Mouse (Mus musculus): ENCODE measurements at regions not wholly inside any gene's neighbourhood (a gene's known extent, or its start where the extent isn't known, plus 50 kb on each side); places are given as distances from the start of the nearest gene placed in this dataset.
"Not testable (repeated sequence)": the region's sequence is repeated elsewhere in the genome, so short reads cannot be mapped to it uniquely, and the experiment has no call there.

DNA sequence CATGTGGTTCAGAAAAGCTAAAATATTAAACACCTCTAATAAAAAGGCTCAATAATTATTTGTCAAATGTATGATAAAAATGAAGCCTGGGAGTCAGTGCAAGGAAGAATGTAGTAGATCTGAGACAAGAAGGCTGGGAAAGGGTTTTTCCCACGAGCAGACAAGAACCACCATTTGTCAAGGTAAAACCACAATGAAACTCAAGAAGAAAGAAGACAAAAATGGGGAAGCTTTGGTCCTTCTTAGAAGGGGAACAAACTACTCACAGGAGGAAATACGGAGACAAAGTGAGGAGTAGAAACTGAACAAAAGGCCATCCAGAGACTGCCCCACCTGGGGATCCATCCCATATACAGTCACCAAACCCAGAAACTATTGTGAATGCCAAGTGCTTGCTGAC, 420.0 kb downstream of the Hs3st1 start:
- no peak for DNase-seq (ENCODE audit: low spot score in 2 of 2)

DNA sequence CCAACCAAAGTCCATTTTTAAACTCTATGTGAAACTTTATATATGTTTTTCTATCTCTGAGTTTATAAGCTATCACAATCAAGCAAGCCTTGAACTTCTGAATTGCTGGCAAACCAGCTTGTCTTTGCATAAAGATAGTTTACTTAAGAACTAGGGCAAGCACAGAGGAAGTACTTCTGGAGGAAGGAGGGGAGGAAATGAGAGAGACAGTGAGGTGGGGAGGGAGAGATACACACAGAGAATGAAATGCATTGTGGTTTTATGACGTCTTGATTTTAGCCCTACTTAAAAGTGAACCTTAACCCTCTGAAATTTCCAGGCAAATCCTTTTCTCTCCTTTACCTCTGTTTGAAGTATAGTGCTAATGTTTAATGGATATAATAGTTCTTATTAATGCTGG, 421.0 kb downstream of the Hs3st1 start:
- no peak for DNase-seq (ENCODE audit: low spot score in 2 of 2)

DNA sequence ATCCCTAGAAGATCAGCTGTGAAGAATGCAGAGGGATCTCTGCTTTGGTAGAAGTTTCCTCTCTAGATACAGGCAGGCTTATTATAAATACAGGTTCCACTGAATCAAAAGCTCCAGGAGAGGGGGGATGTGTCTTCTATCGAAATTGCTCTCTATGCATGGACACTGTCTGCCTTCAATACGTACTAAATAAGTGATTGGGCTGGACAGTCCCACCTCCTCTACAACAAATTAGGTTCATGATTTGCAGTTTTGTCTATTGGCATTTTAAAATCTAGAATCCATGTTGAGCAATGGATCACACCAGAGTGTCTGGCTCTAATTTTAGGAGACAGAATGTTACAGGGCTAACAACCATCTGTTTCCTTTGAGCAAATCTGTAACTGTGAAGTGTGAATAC, 429.9 kb downstream of the Hs3st1 start:
- peak in 1 of 2 experiments; percentile 10 for DNase-seq (ENCODE audit: low spot score in 2 of 2)

DNA sequence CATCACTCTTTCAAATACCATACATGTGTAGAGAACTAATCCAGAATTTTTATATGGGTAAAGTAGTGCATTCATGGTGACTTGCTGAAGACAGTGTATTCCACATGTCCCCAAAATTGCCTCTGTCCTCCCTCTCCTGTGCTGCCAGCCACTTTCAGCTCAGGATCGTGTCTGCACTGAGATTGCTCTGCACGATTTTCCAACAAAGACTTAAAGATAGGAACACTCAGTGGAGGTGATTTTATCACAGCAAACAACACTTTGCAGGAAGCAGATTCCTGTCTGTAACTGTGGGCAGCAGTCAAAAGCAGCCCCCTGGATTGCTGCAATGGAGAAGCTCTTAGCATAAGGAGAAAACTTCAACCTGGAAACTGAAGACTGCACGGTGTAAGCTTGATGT, 438.8 kb downstream of the Hs3st1 start:
- no peak for DNase-seq (ENCODE audit: low spot score in 2 of 2)

DNA sequence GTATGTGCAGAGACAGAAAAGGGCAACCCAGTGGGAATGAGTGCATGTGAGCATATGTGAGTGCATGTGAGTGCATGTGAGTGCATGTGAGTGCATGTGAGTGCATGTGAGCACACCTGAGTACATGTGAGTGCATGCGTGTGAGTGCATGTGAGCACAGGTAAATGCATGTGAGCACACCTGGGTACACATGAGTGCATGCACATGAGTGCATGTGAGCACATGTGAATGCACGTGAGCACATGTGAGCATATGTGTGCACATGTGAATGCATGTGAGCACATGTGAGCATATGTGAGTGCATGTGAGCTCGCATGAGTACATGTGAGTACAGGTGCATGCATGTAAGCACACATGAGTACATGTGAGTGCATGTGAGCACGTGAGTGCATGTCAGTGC, 434.6 kb upstream of the Clnk start:
- DNase-seq (ENCODE audit: low spot score in 2 of 2), result no peak

DNA sequence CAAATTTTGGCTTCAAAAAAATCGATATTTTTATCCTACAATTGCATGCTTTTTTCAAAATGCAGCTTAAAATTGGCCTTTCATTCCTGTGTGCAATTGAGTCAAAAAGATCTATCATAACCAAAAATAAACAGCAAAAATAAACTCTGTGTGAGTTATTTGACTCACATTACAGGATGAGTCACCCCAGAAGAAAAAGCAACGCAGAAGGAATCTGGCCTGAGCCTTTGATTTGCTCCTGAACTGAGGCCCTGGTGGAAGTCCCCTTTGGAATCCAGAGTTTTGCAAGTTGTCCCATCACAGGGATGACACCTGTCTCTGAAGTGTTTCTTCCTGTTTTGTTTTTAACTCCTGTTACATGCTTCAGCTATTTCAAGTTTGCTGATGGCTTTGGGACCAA, 429.2 kb upstream of the Clnk start:
- DNase-seq (ENCODE audit: low spot score in 2 of 2), result no peak

DNA sequence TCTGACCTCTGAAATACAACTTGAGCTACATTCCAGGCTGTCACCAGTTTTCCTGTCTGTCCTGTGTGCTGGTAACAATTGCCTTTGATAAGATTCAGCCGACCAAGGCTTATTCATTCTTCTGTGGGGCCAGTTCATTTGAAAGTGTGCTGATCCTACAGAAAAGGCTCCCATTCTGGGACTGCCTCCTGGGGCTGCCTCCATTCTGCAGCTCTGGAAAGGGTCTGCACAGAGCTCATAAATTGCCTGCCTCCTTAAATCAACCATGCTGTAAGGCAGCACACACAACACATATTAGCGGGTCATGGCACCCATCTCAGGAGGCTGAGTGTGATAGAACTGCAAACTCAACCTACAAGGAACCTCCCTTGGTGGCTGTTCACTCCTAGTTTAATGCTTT, 416.2 kb upstream of the Clnk start:
- DNase-seq (ENCODE audit: low spot score in 2 of 2), result no peak

DNA sequence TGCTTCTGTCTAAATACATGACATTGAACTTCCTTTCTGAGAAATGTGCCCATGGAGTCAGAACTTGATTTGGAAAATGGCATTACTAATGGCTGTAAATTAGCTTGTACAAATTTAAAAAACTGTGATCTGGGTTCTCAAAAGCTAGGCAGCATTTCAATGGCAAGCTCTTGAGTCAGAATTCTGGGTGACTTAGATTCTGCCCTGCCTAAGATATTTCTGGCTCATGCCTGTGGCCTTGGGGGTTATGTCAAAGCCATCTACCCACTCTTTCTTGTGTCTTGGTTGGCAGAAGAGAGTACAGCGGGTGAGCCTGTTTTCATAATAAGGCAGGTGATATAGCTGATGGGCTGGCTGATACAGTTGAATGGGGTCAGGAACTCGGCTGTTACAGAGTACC, 404.4 kb upstream of the Clnk start:
- no peak for DNase-seq (ENCODE audit: low spot score in 2 of 2)

DNA sequence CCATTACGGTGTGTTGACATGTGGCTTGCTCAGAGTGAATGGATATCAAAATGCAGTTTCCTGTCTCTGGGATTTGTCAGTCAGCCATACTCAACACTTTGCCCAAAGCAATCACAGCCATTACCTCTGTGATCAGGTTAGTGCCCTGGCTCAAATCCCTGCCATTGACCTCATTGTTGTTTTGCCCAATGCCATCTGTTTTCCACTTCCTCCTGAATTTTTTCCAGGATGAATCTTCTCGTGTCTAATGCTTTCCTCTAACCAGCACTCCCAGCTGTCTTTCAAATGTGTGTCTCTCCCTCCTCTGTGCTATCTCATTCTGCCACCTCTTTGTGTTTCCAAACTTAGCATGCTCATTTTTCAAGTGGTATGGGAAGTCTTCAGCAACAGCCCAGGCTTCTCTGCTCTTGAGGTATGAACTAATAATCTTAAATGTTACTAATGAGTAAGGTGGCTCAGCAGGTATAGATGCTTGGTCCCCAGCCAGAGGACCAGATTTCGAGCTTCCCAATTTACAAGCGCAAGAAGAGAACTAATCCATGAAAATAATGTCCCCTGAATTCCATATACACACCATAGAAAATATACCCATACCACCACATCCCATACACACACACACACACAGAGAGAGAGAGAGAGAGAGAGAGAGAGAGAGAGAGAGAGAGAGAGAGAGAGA, 397.2 kb upstream of the Clnk start:
- no peak for DNase-seq (ENCODE audit: low spot score in 2 of 2)

DNA sequence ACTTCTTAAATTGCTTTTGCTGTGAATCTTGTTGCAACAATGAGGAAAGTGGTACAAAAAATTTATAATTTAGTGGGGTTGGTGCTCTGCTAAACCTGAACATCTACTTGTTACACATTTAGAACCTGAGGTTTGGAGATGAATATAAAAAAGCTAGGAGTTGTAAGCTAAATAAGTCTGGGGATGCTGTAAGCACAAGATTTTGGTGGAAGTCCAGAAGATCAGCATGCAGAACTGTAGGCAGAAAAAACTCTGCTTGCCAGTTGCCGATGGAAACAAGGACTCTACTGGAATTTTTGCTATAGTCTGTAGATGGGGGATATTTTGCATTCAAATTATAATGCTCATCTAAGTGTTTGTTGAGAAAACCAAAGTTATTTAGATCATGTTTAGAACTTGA, 390.5 kb upstream of the Clnk start:
- no peak for DNase-seq (ENCODE audit: low spot score in 2 of 2)

DNA sequence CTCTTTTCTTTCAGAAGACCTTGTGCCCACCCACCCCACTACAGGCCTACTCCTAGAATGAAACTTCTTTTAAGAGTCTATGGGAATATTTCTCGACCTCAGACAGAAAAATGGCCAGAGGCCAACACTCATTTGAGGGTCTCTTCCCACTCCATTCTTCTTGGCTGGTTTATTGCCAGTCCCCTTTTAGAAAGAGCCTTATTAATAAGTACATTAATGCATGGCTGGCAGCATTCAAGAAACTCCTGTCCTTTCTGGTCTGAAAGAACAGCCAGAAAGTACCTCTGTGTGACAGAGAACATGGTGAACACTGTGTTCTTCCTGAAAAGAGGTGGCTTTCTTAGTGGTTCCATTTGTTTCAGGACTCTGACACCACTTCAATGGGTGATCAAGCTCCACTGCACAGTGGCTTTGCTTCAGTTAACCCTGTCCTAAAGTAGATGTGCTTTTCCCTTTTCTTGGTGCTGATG, 384.1 kb upstream of the Clnk start:
- no peak for DNase-seq (ENCODE audit: low spot score in 2 of 2)

DNA sequence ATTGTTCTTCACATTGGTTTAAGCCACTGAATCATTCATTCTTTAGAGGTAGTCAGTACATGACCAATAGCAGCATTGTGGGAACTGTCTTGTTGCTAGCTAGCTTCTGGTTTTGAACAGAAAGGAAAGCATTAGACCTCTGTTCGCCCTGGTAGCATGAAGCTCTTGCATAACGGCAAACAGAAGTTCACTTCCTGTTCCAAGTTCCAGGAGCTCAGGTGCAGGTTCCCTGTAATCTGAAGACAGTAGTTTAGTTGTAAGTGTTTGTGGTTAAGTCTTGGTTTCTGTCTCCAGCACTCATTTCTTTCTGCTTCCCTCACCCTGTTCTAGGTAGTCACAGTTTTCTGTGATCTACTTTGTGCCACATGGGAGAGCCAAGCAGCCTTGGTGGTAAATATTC, 381.1 kb upstream of the Clnk start:
- no peak for DNase-seq (ENCODE audit: low spot score in 2 of 2)

DNA sequence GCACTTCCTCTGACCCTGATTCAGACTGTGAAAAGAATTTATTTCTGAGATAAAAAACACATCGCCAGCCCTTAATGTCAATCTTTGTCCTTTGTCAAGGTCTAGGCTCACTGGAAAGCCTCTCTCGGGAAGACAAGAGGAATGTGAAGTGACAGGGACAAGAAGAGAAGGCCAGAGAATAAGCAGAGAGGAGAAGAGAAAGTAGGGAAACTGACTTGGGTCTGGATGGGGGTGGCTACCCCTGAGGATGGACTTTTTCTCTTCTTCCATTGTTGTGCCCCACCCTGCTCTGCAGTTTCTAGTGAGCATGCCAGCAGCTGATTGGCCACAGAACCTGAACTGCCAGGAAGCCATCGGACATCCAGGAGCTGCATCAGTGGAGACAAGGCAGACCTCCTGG, 375.6 kb upstream of the Clnk start:
- no peak for DNase-seq (ENCODE audit: low spot score in 2 of 2)

DNA sequence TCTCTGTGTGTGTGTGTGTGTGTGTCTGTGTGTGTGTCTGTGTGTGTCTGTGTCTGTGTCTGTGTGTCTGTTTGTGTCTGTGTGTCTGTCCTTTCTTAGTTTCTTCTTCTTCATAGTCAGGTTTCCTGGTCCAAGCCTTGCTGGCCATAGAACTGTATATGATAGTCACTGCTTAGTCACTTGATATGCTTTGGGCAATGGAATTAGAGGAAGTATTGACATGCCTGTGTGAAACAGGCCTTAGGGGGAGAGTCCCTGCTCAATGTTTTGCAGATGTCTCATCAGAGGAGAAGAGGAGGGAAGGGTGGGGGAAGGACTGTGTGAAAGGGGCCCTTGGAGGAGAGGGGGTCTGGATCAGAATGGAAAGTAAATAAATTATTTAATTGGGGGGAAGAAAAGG, 374.4 kb upstream of the Clnk start:
- DNase-seq (ENCODE audit: low spot score in 2 of 2), result no peak

DNA sequence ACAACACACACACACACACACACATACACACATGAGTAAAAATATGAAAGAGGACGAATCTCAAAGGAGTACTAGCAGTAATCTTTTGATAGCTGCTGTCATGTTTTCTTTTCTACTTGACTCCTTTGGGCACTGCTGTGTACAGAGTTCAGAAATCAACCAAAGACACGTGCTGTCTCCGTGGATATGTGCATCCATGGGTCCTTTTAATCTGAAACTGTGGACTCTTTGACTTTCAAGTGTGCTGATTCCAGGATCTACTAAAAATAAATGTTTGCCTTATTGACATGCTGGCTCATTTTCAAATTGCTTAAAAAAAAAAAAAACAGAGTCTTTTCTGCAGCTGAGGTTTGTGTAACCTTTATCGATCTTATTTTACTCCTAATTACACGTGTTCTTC, 343.1 kb upstream of the Clnk start:
- DNase-seq (ENCODE audit: low spot score in 2 of 2), result no peak

DNA sequence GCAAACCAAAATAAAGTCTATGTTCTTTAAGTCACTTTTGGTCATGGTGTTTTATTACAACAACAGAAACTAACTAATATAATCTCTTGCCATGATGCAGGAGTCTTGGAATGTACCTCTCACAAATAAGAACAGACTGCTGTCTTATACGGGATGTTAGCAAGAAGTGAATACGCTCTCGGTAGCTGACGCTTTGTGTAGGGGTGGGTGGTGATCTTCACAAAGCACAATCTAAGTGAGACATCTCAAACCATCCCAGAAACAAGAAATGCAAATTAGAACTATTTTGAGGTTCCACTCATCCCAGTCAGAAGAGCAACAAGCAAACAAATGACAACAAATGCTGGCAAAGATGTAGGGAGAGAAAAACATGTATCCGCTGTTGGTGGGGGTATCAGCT, 339.7 kb upstream of the Clnk start:
- no peak for DNase-seq (ENCODE audit: low spot score in 2 of 2)

DNA sequence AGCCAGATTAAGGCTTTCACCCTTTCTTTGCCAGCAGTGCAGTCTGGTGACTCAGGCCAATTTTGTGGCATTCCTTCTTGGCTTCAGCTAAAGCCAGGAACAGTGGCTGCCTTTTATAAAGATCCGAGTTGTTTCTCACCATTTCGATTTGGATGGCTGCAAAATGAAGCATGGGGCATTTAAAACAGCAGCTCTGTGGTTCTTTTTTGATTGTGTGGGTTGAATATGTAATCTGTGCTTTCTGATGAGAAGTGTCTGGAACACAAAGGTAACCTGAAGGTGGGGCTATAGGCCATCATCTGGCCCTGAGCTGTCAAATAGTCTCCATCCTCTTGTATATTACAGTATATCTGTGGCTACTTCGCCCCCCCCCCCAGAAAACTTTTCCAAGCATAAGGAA, 338.4 kb upstream of the Clnk start:
- no peak for DNase-seq (ENCODE audit: low spot score in 2 of 2)

DNA sequence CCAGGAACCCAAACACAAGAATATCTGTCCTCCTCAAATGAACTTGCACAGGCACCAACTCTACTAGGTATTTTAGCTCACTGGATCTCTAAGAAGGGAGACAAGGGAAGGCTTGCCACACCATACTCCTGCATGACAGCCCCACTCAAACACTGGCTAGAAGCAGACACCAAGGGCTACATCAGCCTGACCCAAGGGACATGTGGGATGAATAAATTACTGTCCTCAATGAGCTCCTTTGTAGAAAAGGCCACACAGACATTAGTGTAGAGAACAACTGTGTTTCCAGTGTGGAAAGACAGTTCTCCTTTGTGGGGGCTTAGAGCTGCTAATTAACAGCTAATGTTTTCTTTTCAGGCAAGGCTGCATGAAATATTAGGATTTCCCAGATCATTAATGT, 335.9 kb upstream of the Clnk start:
- DNase-seq (ENCODE audit: low spot score in 2 of 2), result no peak

DNA sequence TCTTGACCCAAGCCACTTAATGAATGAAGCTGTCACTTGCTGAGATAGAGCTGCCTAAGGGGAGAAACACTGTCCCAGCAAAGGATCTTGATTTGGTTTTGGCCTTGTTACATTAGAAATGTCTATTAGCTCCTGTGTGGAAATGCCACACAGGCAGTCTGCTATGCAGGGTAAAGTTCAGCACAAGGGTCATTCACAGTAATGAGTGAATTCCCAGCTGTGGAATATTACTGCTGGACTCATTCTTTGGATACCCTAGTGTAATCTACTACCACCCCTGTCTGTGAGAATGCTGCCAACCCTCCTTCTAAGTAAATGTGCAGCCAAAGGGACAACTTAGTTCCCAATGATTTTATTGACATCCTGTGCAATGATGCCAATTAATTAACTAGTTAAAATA, 322.2 kb upstream of the Clnk start:
- DNase-seq (ENCODE audit: low spot score in 2 of 2), result no peak

DNA sequence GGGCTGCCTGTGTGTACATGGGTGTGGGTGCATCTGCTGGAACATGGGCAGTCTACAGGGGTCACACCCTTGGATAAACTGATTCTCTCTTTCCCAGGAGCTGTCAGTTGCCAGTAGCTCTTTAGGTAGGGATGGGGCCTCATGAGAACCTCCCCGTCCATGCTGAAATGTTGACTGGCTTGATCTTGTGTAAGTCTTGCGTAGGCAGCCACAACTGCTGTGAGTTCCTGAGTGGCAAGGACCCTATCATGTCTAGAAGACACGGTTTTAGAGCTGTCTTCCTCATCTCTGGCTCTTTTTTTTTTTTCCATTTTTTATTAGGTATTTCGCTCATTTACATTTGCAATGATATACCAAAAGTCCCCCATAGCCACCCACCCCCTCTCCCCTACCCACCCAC, 314.5 kb upstream of the Clnk start:
- not testable (repeated sequence) for DNase-seq (ENCODE audit: low spot score in 2 of 2)

DNA sequence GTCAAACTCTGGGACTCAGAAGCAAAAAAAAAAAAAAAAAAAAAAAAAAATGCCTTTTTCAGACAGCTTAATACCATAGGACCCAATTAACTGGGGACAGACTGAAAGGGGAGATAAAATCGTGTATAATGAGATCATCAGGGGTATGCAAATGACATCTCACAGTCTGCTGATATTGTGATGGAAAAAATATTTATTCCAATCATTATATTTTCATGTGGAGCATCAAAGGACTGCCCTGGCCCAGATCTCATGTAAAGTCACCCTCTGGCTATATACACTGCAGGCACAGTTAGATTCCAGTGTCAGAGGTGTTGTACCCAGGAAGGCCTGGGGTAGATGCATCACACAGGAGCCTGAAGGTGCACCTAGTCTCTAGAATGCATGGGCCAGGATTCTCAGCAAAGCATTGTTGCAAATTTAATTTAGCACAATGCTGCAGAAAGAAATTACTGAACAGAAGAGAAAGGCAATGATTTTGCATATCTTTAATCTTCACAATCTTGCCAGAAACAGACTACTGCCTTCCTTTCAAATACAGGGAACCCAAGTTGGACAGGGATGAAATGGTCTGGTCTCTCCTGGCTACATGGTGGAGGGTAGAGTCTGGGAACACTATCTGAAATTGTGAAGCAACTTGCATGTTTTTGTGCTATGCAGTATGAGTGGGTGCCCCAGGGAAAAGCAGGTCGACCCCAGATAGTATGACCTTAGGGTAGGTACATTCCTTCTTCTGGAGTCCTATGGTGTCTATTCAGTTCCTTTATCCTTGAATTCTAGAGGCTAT, 305.2 kb upstream of the Clnk start:
- no peak for DNase-seq (ENCODE audit: low spot score in 2 of 2)

DNA sequence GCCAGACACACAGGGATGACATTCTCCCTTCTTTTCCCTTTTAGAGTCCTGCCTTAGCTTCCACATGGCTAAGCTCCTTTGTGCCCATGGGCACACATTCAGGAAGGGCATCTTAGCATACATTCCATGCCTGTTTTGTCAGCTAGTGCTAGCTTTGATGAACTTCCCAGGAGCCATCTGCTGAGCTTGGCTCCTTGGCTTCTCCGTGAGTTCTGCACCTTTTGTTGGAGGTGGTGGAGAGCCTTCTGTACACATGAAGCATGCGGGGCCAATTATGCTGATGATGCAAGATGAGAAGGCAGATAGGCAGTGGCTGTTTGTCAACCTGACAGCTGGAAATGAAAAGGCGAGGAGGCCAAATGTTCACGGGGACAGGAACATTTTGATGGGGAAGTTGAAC, 304.4 kb upstream of the Clnk start:
- no peak for DNase-seq (ENCODE audit: low spot score in 2 of 2)

DNA sequence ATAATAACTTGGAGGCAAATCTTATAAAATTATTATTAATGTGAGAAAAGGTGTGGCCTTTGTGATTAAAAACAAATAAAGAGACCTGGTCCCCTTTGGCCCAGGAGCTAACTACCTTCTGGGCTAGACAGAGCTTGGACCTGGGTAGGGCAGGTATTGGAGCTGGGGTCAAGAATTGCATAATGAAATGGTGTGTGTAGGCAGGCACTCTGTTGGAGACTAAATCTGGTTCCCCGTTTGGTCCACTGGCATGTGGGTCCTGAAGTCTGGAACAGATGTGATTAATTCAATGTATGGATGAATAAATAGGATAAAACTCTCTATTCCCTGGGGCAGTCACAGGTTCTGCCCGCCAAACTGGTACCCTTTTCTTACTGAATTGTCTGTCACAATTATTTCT, 301.3 kb upstream of the Clnk start:
- no peak for DNase-seq (ENCODE audit: low spot score in 2 of 2)

DNA sequence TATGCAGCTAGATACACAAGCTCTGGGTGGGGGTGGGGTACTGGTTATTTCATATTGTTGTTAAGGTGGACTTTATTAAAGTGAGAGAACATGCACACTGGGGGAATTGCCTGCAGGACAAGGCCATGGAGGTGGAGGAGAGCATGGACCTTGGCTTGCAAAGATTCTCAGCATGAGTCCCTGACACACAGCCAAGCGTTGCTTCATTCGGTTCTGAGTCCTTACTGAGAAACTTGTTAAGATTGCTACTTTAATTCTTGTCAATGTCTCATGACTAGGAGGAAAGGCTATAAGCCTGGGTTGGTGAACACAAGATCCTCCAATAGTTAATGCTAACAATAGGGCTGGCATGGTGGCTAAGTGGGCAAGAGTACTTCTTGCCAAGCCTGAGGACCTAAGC, 300.3 kb upstream of the Clnk start:
- no peak for DNase-seq (ENCODE audit: low spot score in 2 of 2)

Data from frontal cortex, postnatal 14 days (tissue).